Mouse (Mus musculus) gastrocnemius, postnatal 4 days (tissue): Measurements from ENCODE around the gene Zfp622. TPM values are rescaled to one million over a fixed set of nuclear protein-coding genes. Genes with fewer than 3 reads are reported as not detected.
"Not testable (repeated sequence)": the region's sequence is repeated elsewhere in the genome, so short reads cannot be mapped to it uniquely, and the experiment has no call there.

Experiments used
- DNase-seq, 2 experiments: peaks; one replicate each; pipeline ENCODE4 v3.0.0; 2021 to 2022; ENCODE audit warnings: low spot score in 2 of 2, mixed read lengths in 2 of 2
- total RNA-seq, 2 experiments: library from RNA; stranded (reverse); gene quantifications; 2 replicates each; pipeline ENCODE4 v1.2.3; 2021

Gene Zfp622
- total RNA-seq, 2 experiments from 2014 or later, result 29.5 to 35.4 TPM

- DNase-seq, result no peak
Observed at GRCm38 (mm10) chr15:25966220-25966774, 17.9 kb upstream of the Zfp622 start.

GRCm38 (mm10) chr15:25971596-25971995 is 12.6 kb upstream of the Zfp622 start:
- DNase-seq, result no peak

GRCm38 (mm10) chr15:25972758-25973157 is 11.4 kb upstream of the Zfp622 start:
- DNase-seq, result no peak

GRCm38 (mm10) chr15:25974352-25974751 is 9.8 kb upstream of the Zfp622 start:
- DNase-seq, result no peak

GRCm38 (mm10) chr15:25975810-25976209 is 8.4 kb upstream of the Zfp622 start:
- DNase-seq, result no peak

GRCm38 (mm10) chr15:25983614-25984013 is 552 bp upstream of the Zfp622 start:
- DNase-seq, result not testable (repeated sequence)

GRCm38 (mm10) chr15:25984734-25985492 is 747 bp downstream of the Zfp622 start:
- DNase-seq, result peak in 1 of 2 experiments; percentile 16

GRCm38 (mm10) chr15:25992992-25993727 is 9.0 kb downstream of the Zfp622 start:
- peak in 1 of 2 experiments; percentile 37 for DNase-seq

GRCm38 (mm10) chr15:25995521-25995920 is 11.4 kb downstream of the Zfp622 start:
- no peak for DNase-seq

- not testable (repeated sequence) for DNase-seq
Observed at GRCm38 (mm10) chr15:25999545-25999944, 15.4 kb downstream of the Zfp622 start.

- no peak for DNase-seq
Observed at GRCm38 (mm10) chr15:26008621-26009020, 24.5 kb downstream of the Zfp622 start.

- no peak for DNase-seq
Observed at GRCm38 (mm10) chr15:26012891-26013290, 28.7 kb downstream of the Zfp622 start.

- DNase-seq, result peak in 1 of 2 experiments; percentile 10
Observed at GRCm38 (mm10) chr15:26015979-26016665, 32.0 kb downstream of the Zfp622 start.

- DNase-seq, result no peak
Observed at GRCm38 (mm10) chr15:26021721-26022120, 37.6 kb downstream of the Zfp622 start.

GRCm38 (mm10) chr15:26022636-26023035 is 38.5 kb downstream of the Zfp622 start:
- no peak for DNase-seq

GRCm38 (mm10) chr15:26031692-26032091 is 47.5 kb downstream of the Zfp622 start:
- no peak for DNase-seq

GRCm38 (mm10) chr15:26040567-26040966 is 56.4 kb downstream of the Zfp622 start:
- no peak for DNase-seq

- DNase-seq, result no peak
Observed at GRCm38 (mm10) chr15:26041196-26041947, 57.2 kb downstream of the Zfp622 start.
